Mouse (Mus musculus) left cerebral cortex, adult 9 months (tissue): ENCODE measurements at regions not wholly inside any gene's neighbourhood (a gene's known extent, or its start where the extent isn't known, plus 50 kb on each side); places are given as distances from the start of the nearest gene placed in this dataset.
A peak's percentile ranks its signal among the peaks of the same experiment; 100 is the strongest.

ENCODE experiments used
- DNase-seq, 2 experiments: peaks; one replicate each; pipeline ENCODE4 v3.0.0; 2022; ENCODE audit warnings: low spot score in 2 of 2

- peak; percentile 0 to 5 for DNase-seq
Measured at GRCm38 (mm10) chr17:81941317-81941716, 203.1 kb upstream of the Slc8a1 start.

- DNase-seq = no peak
Measured at GRCm38 (mm10) chr17:81930736-81931135, 192.6 kb upstream of the Slc8a1 start.

- no peak for DNase-seq
Measured at GRCm38 (mm10) chr17:81906481-81907012, 168.4 kb upstream of the Slc8a1 start.

GRCm38 (mm10) chr17:81901999-81902665 is 164.0 kb upstream of the Slc8a1 start:
- DNase-seq = no peak

GRCm38 (mm10) chr17:81898984-81899383 is 160.8 kb upstream of the Slc8a1 start:
- no peak for DNase-seq

- DNase-seq = peak in 1 of 2 experiments; percentile 3
Measured at GRCm38 (mm10) chr17:81878136-81878535, 140.0 kb upstream of the Slc8a1 start.

GRCm38 (mm10) chr17:81866683-81867082 is 128.5 kb upstream of the Slc8a1 start:
- no peak for DNase-seq

GRCm38 (mm10) chr17:81849298-81849967 is 111.3 kb upstream of the Slc8a1 start:
- DNase-seq = no peak

- no peak for DNase-seq
Measured at GRCm38 (mm10) chr17:81843793-81844192, 105.6 kb upstream of the Slc8a1 start.

- DNase-seq = no peak
Measured at GRCm38 (mm10) chr17:81797827-81798376, 59.7 kb upstream of the Slc8a1 start.

- no peak for DNase-seq
Measured at GRCm38 (mm10) chr17:81788781-81789180, 50.6 kb upstream of the Slc8a1 start.
